ENCODE assay signal across 8 mouse cellular contexts in the genomic region with DNA sequence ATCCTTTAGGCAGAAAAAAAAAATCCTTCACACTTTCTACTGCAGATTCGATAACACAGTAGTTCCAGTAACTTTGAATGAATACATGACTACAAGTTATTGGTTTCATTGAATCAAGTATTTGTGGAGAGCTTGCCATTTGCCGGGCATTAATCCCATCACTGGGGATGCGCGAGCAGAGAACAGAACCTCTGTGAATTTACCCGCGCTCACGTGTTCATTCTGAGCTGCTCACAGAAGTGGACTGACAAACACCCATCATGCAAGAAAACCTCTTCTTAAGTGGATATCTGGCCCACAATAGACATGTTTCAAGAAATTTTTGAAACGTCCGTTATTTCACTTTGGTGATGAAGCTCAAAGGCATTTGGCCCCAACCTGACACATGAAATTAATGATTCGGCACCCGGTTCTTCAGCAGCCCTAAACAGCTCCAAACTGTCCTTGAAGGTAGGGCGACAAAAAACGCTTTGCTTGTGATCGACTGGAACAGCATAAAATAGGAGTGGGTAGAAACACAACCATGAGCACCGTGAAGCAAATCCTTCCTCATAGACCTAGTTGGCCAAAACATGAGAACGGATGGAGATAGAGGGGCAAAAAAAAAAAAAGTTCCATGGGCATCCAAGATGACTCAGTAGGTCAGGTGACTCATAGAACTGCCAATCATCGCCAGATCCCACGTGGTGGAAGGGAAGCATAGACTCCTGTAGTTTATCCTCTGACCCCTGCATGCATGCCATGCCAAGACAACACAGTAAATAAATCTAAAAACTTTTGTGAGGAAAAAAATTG. TPM values are rescaled to one million over a fixed set of nuclear protein-coding genes. Genes with fewer than 3 reads are reported as not detected.
DNase-seq lines count a peak whose midpoint lies in the region; ATAC-seq and TF ChIP-seq lines count a peak whose summit lies in the region.

No protein-coding gene starts in this region.

- ATAC-seq in heart, embryonic 11.5 days (replicated peaks; ENCODE audit: insufficient number of reproducible peaks, low FRiP score, low TSS enrichment) = no peak
- ATAC-seq in forebrain, embryonic 12.5 days (ENCODE audit: low FRiP score) = no peak
- ATAC-seq in stomach, postnatal 0 days (ENCODE audit: low FRiP score, low TSS enrichment) = no peak
- ATAC-seq in activated CD4-positive, CD25-positive, alpha-beta regulatory T cell, adult 4 months = no peak
- no peak for ATAC-seq in megakaryocyte-erythroid progenitor cell, adult 5-6 weeks (replicated peaks; ENCODE audit: low FRiP score, low TSS enrichment, poor library complexity, severe bottlenecking)

- peak overlapping the region; percentile 93 for H3K4me2 ChIP-seq in heart, embryonic 11.5 days
- peak overlapping the region; percentile 72 for H3K4me2 ChIP-seq in forebrain, embryonic 12.5 days
- H3K4me2 ChIP-seq in stomach, postnatal 0 days (replicated peaks; ENCODE audit: low read depth) = peak overlapping the region; percentile 91; the same call in 1 of the 2 replicates

- WGBS in heart, embryonic 11.5 days (ENCODE audit: insufficient replicate concordance) = 60% methylated on average over 18 of the region's 18 CpGs
- 75% methylated on average over 18 of the region's 18 CpGs for WGBS in forebrain, embryonic 12.5 days
- 76% methylated on average over 18 of the region's 18 CpGs for WGBS in limb, embryonic 10.5 days
- WGBS in stomach, postnatal 0 days = 62% methylated on average over 18 of the region's 18 CpGs

- peaks cover 14% of the 10 kb centered on the region for H3K27me3 ChIP-seq in heart, embryonic 11.5 days (ENCODE audit: control insufficient read depth, insufficient read depth, low read length)
- no peaks in the 10 kb centered on the region for H3K27me3 ChIP-seq in forebrain, embryonic 12.5 days
- peaks cover 47% of the 10 kb centered on the region for H3K27me3 ChIP-seq in limb, embryonic 10.5 days (ENCODE audit: low read depth, poor library complexity, severe bottlenecking)
- no peaks in the 10 kb centered on the region for H3K27me3 ChIP-seq in stomach, postnatal 0 days (ENCODE audit: control insufficient read depth, insufficient read depth, low read length)

- H3K4me1 ChIP-seq in heart, embryonic 11.5 days (ENCODE audit: control insufficient read depth, insufficient read depth, low read length) = no peaks in the 10 kb centered on the region
- peaks cover 32% of the 10 kb centered on the region for H3K4me1 ChIP-seq in forebrain, embryonic 12.5 days
- peaks cover 14% of the 10 kb centered on the region for H3K4me1 ChIP-seq in limb, embryonic 10.5 days
- H3K4me1 ChIP-seq in stomach, postnatal 0 days (replicated peaks; ENCODE audit: control insufficient read depth, insufficient read depth) = peaks cover 2% of the 10 kb centered on the region; the same call in 1 of the 2 replicates

- no peak for TF ChIP-seq EP300 in stomach, postnatal 0 days (optimal IDR thresholded peaks at IDR 0.05)

- no peak for DNase-seq in heart, adult 9 months (ENCODE audit: low spot score in 2 of 2)
- DNase-seq in adrenal gland, adult 8-10 months = peak; percentile 30
- no peak for DNase-seq in limb, embryonic 10.5 days (ENCODE audit: low spot score)
- DNase-seq in stomach, postnatal 0 days (ENCODE audit: low spot score) = no peak

- H3K36me3 ChIP-seq in heart, embryonic 11.5 days (ENCODE audit: control insufficient read depth, insufficient read depth, low read length) = no peaks in the 10 kb centered on the region
- H3K36me3 ChIP-seq in forebrain, embryonic 12.5 days (replicated peaks) = peaks cover 7% of the 10 kb centered on the region; the same call in 1 of the 2 replicates
- no peaks in the 10 kb centered on the region for H3K36me3 ChIP-seq in limb, embryonic 10.5 days
- no peaks in the 10 kb centered on the region for H3K36me3 ChIP-seq in stomach, postnatal 0 days (ENCODE audit: control insufficient read depth, insufficient read depth, low read length)

- H3K27ac ChIP-seq in heart, embryonic 11.5 days (ENCODE audit: low read depth, low read length) = no peak overlapping the region
- H3K27ac ChIP-seq in forebrain, embryonic 12.5 days = no peak overlapping the region
- no peak overlapping the region for H3K27ac ChIP-seq in limb, embryonic 10.5 days
- no peak overlapping the region for H3K27ac ChIP-seq in stomach, postnatal 0 days (replicated peaks)

- H3K9me3 ChIP-seq in heart, embryonic 11.5 days (replicated peaks; ENCODE audit: control insufficient read depth, low read length) = no peaks in the 10 kb centered on the region
- H3K9me3 ChIP-seq in forebrain, embryonic 12.5 days = no peaks in the 10 kb centered on the region
- H3K9me3 ChIP-seq in limb, embryonic 10.5 days (replicated peaks) = no peaks in the 10 kb centered on the region
- no peaks in the 10 kb centered on the region for H3K9me3 ChIP-seq in stomach, postnatal 0 days (ENCODE audit: control insufficient read depth, low read length)

- H3K9ac ChIP-seq in heart, embryonic 11.5 days (ENCODE audit: low read depth, low read length) = no peak overlapping the region
- no peak overlapping the region for H3K9ac ChIP-seq in forebrain, embryonic 12.5 days
- H3K9ac ChIP-seq in stomach, postnatal 0 days (ENCODE audit: low read length) = no peak overlapping the region

- 0 out of 2 replicates have a peak overlapping the region, but pooled peaks have one; percentile 53 for H3K4me3 ChIP-seq in heart, embryonic 11.5 days (ENCODE audit: low read depth, low read length)
- H3K4me3 ChIP-seq in forebrain, embryonic 12.5 days (replicated peaks) = peak overlapping the region; percentile 71
- H3K4me3 ChIP-seq in limb, embryonic 10.5 days = peak overlapping the region; percentile 75
- H3K4me3 ChIP-seq in stomach, postnatal 0 days (ENCODE audit: low read depth, low read length) = no peak overlapping the region

- no peak for TF ChIP-seq CTCF in stomach, postnatal 0 days (IDR thresholded peaks at IDR 0.05; ENCODE audit: low read depth)

RNA-seq across cellular contexts. Expression of a gene that starts 0.7 kb away (rescaled TPM):
- 3.1 and 4.3 TPM in 2 replicates for polyA plus RNA-seq in heart, embryonic 11.5 days (2014; fragmentation: Nextera tagmentation; extraction: Ambion mirVana)
- total RNA-seq in adrenal gland, adult 8-10 months (2022) = 1 to 10 TPM; 5.9 to 9.0 (median 8.8) TPM
- 79.3 and 104 TPM in 2 replicates for polyA plus RNA-seq in forebrain, embryonic 12.5 days (2016; fragmentation: Nextera tagmentation; extraction: Ambion mirVana)
- polyA plus RNA-seq in limb, embryonic 10.5 days (2016; fragmentation: Nextera tagmentation; extraction: Ambion mirVana) = 3.1 and 4.5 TPM in 2 replicates
- polyA plus RNA-seq in stomach, postnatal 0 days (2015; fragmentation: Nextera tagmentation; extraction: Ambion mirVana) = 2.0 and 2.3 TPM in 2 replicates
- 1 to 10 TPM; 2.5 to 5.0 TPM for polyA plus RNA-seq in activated CD4-positive, CD25-positive, alpha-beta regulatory T cell, adult 4 months (2017; shearing (Covaris generic))
- total RNA-seq in megakaryocyte-erythroid progenitor cell, adult 5-6 weeks (2014; fragmentation: Nextera tagmentation) = 2.9 and 3.1 TPM in 2 replicates
- total RNA-seq in megakaryocyte-erythroid progenitor cell, adult 5-6 weeks (2017) = 0.99 and 4.1 TPM in 2 replicates

Comparison
In these comparisons a context has a peak if more than half of its experiments do, and no peak if none do; other contexts are left out.
1. RNA of a gene that starts 0.7 kb away (polyA plus RNA-seq): 79.3 to 104 TPM in forebrain, embryonic 12.5 days; 2.5 to 5.0 TPM in activated CD4-positive, CD25-positive, alpha-beta regulatory T cell, adult 4 months, 3.1 to 4.5 TPM in limb, embryonic 10.5 days, 3.1 to 4.3 TPM in heart, embryonic 11.5 days and 2.0 to 2.3 TPM in stomach, postnatal 0 days; every median in the first group is over 10 times any median in the second.
2. Peak in every context shown above with its lines, with median percentiles within 50 percentile points of each other: H3K4me2 ChIP-seq.